In genomic region chr3:39392053-39392452, GRCm38 (mm10) we compare ENCODE assay signal across 11 mouse cellular contexts.
DNase-seq lines count a peak whose midpoint lies in the region; ATAC-seq lines count a peak whose summit lies in the region.
"Had no signal": no experiment of that assay in that cellular context is flagged by ENCODE, and none has a peak within 500 bp of the region (broad histone marks: within the 10 kb centered on the region; RNA-seq: fewer than 3 reads in every experiment).

No protein-coding gene starts in this region.

- H3K9me3 ChIP-seq in kidney, embryonic 14.5 days (ENCODE audit: control insufficient read depth, low read length): no peaks in the 10 kb centered on the region
- H3K9me3 ChIP-seq: forebrain, embryonic 13.5 days; liver, embryonic 15.5 days had no signal

- ATAC-seq in kidney, embryonic 14.5 days (ENCODE audit: low FRiP score, low TSS enrichment): no peak
- no peak for ATAC-seq in erythroblast, adult 5-6 weeks (replicated peaks; ENCODE audit: low FRiP score, poor library complexity, severe bottlenecking)
- ATAC-seq: forebrain, embryonic 13.5 days had no signal

- 38% methylated on average over 2 of the region's 2 CpGs for WGBS in kidney, embryonic 14.5 days

- H3K9ac ChIP-seq in kidney, embryonic 14.5 days (ENCODE audit: low read depth, low read length): no peak overlapping the region
- H3K9ac ChIP-seq: forebrain, embryonic 13.5 days; liver, embryonic 15.5 days had no signal

- H3K27me3 ChIP-seq in kidney, embryonic 14.5 days (ENCODE audit: control insufficient read depth, insufficient read depth, low read length): no peaks in the 10 kb centered on the region
- H3K27me3 ChIP-seq: forebrain, embryonic 13.5 days; liver, embryonic 15.5 days had no signal

- DNase-seq in embryo, embryonic 10 days (ENCODE audit: low spot score): peak; percentile 20
- DNase-seq in embryo, embryonic 9.5 days (ENCODE audit: extremely low spot score): no peak
- peak; percentile 6 for DNase-seq in kidney, postnatal 14 days
- peak; percentile 2 for DNase-seq in 416B (ENCODE audit: low read depth)
- DNase-seq in brain, adult 2 months (ENCODE audit: low read depth, low spot score): peak; percentile 34
- DNase-seq in ovary, postnatal 14 days (ENCODE audit: low spot score): no peak
- DNase-seq: heart, postnatal 4 days had no signal

- H3K4me3 ChIP-seq in kidney, embryonic 14.5 days (ENCODE audit: low read length): no peak overlapping the region
- H3K4me3 ChIP-seq: forebrain, embryonic 13.5 days; liver, embryonic 15.5 days had no signal

- H3K36me3 ChIP-seq in kidney, embryonic 14.5 days (ENCODE audit: control insufficient read depth, insufficient read depth, low read length): no peaks in the 10 kb centered on the region
- H3K36me3 ChIP-seq: liver, embryonic 15.5 days had no signal

- H3K27ac ChIP-seq in kidney, embryonic 14.5 days (ENCODE audit: low read depth, low read length): no peak overlapping the region
- H3K27ac ChIP-seq: forebrain, embryonic 13.5 days; liver, embryonic 15.5 days had no signal

- no peak overlapping the region for H3K4me2 ChIP-seq in kidney, embryonic 14.5 days (replicated peaks; ENCODE audit: low read depth, low read length)
- H3K4me2 ChIP-seq: forebrain, embryonic 13.5 days; liver, embryonic 15.5 days had no signal

- no peaks in the 10 kb centered on the region for H3K4me1 ChIP-seq in kidney, embryonic 14.5 days (ENCODE audit: control insufficient read depth, insufficient read depth, low read length)
- H3K4me1 ChIP-seq: forebrain, embryonic 13.5 days; liver, embryonic 15.5 days had no signal

Comparison
In these comparisons a context has a peak if more than half of its experiments do, and no peak if none do; other contexts are left out.
1. DNase-seq: peak in embryo, embryonic 10 days (single experiment), kidney, postnatal 14 days (single experiment), 416B (single experiment) and brain, adult 2 months (single experiment); none in embryo, embryonic 9.5 days (single experiment) and ovary, postnatal 14 days (single experiment).